Mouse (Mus musculus): Measurements from ENCODE around the gene Osbp. TPM values are rescaled to one million over a fixed set of nuclear protein-coding genes. Genes with fewer than 3 reads are reported as not detected.
"Not testable (repeated sequence)": the region's sequence is repeated elsewhere in the genome, so short reads cannot be mapped to it uniquely, and the experiment has no call there.

Gene Osbp
- total RNA-seq (2021), result 10 to 100 TPM; 50.3 to 50.9 TPM
- long read RNA-seq, experiment 1, full-length matches to known transcripts, result 30 of 42 reads
- long read RNA-seq, experiment 1, partial matches to known transcripts, result 4 of 42 reads
- long read RNA-seq, experiment 1, other reads (novel, unspliced or antisense), result 8 of 42 reads
- long read RNA-seq, experiment 2, full-length matches to known transcripts, result 46 of 51 reads
- long read RNA-seq, experiment 2, partial matches to known transcripts, result 4 of 51 reads
- long read RNA-seq, experiment 2, other reads (novel, unspliced or antisense), result 1 of 51 reads

DNA sequence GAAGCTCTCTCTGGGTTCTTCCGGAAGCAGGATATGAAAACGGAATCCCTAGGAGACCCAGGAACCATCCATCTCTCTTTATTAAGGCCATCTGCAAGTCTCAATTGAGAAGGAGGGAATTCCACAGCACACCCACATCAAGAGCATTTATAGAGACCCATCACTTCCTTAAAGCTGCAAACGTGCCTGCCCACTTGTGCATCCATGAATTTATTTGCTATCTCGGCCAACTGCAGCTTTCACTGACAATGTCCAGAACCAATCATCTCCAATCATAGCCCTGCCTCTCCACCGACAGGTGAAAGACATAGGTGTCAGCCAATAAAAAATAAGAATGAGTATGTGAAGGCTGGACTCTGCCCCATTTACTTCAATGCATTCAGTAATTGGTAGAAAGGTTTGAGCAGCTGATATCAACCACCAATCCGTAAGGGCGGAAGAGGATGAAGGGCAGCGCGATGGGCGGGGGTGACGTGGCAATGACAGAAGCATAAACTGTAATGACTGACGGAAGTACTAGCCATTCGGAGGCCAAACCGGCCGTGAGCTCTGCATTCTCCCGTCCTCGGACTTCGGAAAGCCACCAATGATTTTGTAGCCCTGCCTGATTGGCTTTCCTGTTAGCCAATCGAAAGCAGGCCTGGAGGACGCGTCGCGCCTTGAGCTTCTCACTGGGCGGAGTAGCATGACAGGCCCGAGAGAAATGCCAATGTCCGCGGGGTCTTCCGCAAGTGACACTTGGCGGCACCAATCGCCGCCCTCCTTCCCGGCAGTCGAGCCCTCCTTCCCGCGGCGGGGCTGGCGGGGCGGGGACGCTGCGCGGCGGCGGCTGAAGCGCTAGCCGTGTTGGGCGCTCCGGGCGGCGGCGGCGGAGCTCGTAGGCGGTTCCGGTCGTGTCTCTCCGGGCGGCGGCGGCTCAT is at the start of gene Osbp:
Gene Osbp, plus strand, starts transcription at position 919 of the 920 bp plus-strand sequence.
- no peak for TF ChIP-seq CTCF (conservative IDR thresholded peaks at IDR 0.05)
- peak; percentile 98 to 100 for DNase-seq (ENCODE audit: low spot score in 2 of 2)
- H3K4me3 ChIP-seq, result peak within 1 kb of the TSS; percentile 91
- peak within 1 kb of the TSS; percentile 89 for H3K27ac ChIP-seq

DNA sequence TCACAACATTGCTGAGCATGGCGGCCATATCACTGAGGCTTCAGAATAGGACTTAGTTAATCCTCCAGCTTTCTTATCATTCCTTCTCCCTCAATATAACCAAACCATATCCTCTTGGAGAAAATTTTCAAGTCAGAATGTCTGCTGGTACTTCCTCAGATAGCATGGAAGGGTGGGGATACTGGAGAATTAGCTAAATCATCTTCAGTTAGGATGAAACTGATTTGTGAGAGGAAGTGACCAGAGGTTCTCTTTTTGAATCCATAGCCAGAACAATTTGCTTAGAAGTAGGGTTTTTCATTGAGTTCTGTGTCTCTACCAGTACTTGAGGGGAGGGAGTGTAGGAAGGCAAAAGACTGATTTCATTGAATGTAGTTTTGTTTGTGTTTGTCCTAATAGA is 43.7 kb upstream of the Osbp start:
- no peak for TF ChIP-seq CTCF (conservative IDR thresholded peaks at IDR 0.05)
- Histone ChIP-seq H3K27ac (no peak overlapping the region), H3K4me3 (no peak overlapping the region)
- no peak for DNase-seq (ENCODE audit: low spot score in 2 of 2)

DNA sequence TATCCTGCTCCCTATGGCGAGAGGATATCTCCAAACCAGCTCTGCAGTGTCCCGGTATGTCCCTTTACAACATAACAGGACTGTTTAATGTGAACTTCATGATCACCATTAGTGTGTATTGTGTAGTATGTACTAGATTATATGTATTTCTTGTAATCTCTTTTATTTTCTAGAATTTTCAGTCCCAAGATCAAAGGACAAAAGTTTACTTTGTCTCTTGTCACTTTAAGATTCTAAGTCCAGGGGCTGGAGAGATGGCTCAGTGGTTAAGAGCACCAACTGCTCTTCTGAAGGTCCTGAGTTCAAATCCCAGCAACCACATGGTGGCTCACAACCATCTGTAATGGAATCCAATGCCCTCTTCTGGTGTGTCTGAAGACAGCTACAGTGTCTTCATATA is 43.2 kb upstream of the Osbp start:
- not testable (repeated sequence) for H3K27ac ChIP-seq; H3K4me3 ChIP-seq; DNase-seq (ENCODE audit: low spot score in 2 of 2)

DNA sequence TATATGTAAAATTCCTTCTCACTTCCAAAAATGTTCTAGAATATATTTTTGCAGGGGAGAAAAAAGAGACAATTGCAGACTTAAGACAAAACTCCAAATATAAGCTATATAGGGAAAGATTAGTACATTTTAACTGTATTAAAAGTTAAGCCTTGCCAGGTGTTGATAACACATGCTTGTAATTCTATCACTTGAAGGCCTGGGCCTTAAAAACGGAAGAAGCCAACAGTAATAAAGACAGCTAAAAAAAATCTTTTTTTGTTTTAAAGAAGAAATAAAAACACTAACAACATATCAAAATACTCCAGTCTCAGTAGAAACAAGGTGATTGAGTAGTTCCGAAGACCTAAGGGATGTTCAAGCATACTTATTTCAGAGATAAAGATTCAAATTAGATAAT is 39.4 kb upstream of the Osbp start:
- no peak for TF ChIP-seq CTCF (conservative IDR thresholded peaks at IDR 0.05)
- Histone ChIP-seq H3K4me3 (no peak overlapping the region), H3K27ac (no peak overlapping the region)
- no peak for DNase-seq (ENCODE audit: low spot score in 2 of 2)

DNA sequence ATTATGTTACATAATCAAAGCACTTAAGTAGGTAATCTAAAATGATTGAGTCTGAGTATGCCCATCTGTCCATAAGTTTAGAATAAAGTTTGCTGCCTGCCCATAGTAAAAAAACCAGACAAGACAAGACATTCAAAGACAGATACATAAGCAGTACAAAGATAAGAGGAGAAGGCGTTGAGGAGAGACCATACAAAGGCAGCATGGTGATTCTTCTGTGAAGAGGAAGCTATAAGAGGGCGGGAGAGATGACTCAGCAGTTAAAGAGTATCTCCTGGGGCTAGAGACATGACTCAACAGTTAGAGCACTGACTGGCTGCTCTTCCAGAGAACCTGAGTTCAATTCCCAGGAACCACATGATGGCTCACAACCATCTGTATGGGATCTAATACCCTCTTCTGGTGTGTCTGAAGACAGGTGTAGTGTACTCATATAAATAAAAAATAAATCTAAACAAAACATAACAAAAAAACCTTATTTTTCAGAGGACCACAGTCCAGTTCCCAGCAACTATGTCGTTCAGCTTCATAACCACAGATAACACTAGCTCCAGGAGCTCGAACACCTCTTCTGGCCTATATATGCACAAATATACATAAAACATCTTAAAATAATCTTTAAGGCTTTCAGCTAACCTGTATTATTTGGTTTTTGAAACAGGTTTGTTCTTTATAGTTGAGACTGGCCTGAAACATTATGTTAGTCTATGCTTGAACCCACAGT is 37.6 kb upstream of the Osbp start:
- no peak overlapping the region for H3K27ac ChIP-seq
- no peak for DNase-seq (ENCODE audit: low spot score in 2 of 2)
- no peak for TF ChIP-seq CTCF (conservative IDR thresholded peaks at IDR 0.05)
- no peak overlapping the region for H3K4me3 ChIP-seq

DNA sequence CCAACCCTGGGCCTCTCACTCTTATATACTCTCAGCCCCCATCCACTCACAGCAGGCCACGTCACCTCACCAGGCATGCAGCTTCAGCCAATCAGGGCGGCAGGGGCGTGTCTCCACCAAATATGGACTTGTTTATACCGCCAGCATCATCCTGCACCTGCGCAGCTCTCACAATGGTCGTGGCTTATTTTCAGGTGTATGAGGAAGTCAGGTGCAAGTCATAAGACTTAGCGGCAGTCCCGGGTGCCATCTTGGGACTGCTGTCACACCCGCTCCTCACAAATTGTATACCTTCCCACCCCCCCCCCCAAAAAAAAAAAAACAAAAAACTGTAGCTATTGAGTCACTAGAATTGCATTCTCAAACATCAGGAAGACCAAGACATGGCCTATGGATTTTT is 19.3 kb upstream of the Osbp start:
- H3K4me3 ChIP-seq; DNase-seq (ENCODE audit: low spot score in 2 of 2); H3K27ac ChIP-seq: not testable (repeated sequence)

DNA sequence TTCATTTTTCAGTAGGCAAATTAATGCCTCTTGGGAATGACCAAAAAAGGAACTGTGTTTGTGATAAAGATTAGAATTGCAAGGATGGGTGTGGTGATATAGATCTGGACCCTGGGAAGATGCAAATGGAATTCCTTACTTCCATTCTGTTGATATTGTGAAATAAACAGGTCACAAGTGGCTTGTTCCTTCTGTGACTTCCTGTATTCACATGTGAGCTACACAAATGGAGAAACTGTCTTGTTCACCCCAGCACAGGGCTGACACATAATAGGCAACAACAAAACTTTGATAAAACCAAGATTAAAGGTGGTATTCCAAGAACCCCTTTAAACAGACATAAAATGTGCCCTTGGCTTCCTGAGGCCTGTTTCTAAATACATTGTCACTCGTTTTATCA is 15.9 kb upstream of the Osbp start:
- H3K27ac ChIP-seq, result no peak overlapping the region
- DNase-seq (ENCODE audit: low spot score in 2 of 2), result no peak
- H3K4me3 ChIP-seq, result no peak overlapping the region
- no peak for TF ChIP-seq CTCF (conservative IDR thresholded peaks at IDR 0.05)

DNA sequence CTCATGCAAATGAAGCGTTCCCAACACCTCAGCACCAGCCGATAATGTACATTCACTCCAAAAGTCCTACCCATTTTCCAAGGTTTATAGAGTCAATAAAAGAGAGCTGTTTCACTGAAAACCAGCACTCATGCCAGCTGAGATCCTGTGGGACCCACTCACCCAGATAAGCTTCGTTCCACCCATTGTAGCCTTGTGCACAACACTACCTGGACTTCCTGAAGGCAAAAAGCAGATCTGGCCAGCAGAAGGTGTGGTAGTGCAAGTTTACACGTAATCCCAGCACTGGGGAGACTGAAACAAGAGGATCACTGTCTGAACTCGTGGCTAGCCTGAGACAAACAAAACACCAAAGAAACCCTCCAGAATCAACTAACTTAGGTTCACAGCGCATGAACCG is 15.0 kb upstream of the Osbp start:
- Histone ChIP-seq H3K4me3 (no peak overlapping the region), H3K27ac (no peak overlapping the region)
- TF ChIP-seq CTCF (conservative IDR thresholded peaks at IDR 0.05), result no peak
- no peak for DNase-seq (ENCODE audit: low spot score in 2 of 2)

DNA sequence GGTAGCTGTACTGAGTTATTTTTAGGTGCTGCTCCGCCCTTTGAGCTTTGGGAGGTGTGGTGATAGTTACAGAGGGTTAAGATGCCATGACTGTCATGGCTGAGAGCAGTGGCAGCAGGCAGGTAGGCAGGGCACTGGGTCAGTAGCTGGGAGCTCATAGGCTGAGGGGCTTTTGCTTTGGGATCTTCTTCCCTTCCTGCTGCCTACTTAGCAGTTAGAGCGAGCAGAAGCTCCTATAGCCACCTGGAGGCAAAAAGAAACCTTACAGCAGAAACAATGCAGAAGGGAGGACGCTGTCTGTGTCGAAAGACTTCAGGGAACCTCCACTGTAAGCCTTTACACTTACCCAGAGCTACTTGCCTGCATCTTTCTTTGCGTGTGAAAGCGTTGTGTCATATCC is 11.5 kb upstream of the Osbp start:
- H3K27ac ChIP-seq, result no peak overlapping the region
- no peak for TF ChIP-seq CTCF (conservative IDR thresholded peaks at IDR 0.05)
- no peak overlapping the region for H3K4me3 ChIP-seq
- DNase-seq (ENCODE audit: low spot score in 2 of 2), result no peak

DNA sequence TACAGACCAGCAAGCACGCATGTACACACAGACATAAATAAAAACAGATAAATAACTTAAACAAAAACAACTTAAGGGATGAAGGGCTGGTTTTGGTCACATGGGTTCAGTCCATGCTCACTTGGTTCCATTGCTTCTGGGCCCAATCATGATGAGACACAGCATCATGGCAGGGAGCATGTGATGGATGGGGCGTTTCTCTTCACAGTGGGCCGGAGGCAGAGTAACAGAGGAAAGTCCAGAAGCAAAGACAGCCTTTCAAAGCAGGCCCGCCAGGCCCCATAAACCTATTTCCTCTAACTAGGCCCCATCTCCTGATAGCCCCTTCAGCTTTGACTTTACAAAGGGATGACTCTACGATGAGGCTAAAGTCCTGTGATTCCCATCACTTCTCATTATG is 9.1 kb upstream of the Osbp start:
- no peak for DNase-seq (ENCODE audit: low spot score in 2 of 2)
- no peak for TF ChIP-seq CTCF (conservative IDR thresholded peaks at IDR 0.05)
- no peak overlapping the region for H3K27ac ChIP-seq
- no peak overlapping the region for H3K4me3 ChIP-seq

DNA sequence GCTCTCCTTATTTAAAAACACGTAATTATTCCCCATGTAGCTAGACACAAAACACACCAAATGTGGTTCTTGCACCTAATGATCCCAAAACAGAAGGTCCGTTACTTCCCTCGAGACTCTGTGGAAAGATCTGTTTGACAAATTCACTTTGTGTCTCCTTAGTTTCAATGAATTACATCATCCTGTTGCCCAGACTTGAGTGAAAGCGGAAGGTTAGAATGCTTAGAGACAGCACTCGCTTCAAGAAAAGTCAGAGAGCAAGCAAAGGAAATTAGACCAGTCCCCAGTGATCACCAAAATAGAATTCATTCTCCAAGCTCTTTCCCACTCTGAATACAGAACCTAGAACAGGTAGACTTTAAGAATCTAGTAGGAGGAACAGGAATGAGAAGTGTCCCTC is 8.3 kb upstream of the Osbp start:
- no peak for TF ChIP-seq CTCF (conservative IDR thresholded peaks at IDR 0.05)
- no peak overlapping the region for H3K27ac ChIP-seq
- DNase-seq (ENCODE audit: low spot score in 2 of 2), result no peak
- H3K4me3 ChIP-seq, result no peak overlapping the region

DNA sequence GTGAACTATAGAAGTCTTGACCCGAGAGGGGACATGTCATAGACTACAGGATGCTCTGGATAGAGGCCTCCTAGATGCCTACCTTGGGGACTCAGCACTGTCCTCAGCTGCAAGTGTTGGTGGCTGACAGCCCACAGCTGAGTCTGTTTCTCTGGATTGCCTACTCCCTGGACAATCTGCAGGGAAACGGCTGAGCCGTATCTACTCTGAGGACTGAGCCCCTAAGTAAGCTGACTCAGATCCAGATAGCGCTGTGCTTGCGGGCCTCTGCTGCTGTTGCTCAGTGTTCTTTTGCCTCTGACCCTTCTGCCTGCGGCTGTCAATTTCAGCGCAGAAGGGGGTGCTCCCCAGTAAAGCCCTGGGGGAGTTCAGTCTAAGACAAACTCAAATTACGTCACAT is 7.9 kb upstream of the Osbp start:
- no peak for TF ChIP-seq CTCF (conservative IDR thresholded peaks at IDR 0.05)
- H3K4me3 ChIP-seq, result no peak overlapping the region
- no peak for DNase-seq (ENCODE audit: low spot score in 2 of 2)
- H3K27ac ChIP-seq, result no peak overlapping the region

DNA sequence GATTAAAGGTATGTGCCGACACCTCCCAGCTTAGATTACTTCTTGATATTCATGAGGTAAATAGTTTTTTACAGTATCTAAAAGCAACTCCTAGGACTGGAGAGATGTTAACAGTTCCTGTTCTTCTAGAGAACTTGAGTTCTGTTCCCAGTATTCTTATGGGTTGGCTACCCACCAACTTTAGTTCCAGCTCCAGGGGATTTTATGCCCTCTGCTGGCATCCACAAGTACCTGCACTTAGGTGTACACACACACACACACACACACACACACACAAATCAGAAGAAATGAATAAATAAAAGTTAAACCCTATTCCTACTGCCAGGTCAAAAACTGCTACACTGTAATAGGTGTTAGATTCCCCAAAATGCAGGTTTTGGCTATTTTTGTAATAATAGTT is 1.5 kb upstream of the Osbp start:
- H3K4me3 ChIP-seq, result peak overlapping the region; percentile 58; the same call in 1 of the 2 replicates
- peak; percentile 43; the same call in 1 of the 2 replicates for TF ChIP-seq CTCF (conservative IDR thresholded peaks at IDR 0.05)
- DNase-seq (ENCODE audit: low spot score in 2 of 2), result no peak
- peak overlapping the region; percentile 88 for H3K27ac ChIP-seq

Measured in layer of hippocampus, adult 2 months (tissue).